Mouse (Mus musculus): ENCODE measurements around the gene AF067061. TPM values are rescaled to one million over a fixed set of nuclear protein-coding genes. Genes with fewer than 3 reads are reported as not detected.

The AF067061 gene
- polyA plus RNA-seq, 1 experiment, result not detected

DNA sequence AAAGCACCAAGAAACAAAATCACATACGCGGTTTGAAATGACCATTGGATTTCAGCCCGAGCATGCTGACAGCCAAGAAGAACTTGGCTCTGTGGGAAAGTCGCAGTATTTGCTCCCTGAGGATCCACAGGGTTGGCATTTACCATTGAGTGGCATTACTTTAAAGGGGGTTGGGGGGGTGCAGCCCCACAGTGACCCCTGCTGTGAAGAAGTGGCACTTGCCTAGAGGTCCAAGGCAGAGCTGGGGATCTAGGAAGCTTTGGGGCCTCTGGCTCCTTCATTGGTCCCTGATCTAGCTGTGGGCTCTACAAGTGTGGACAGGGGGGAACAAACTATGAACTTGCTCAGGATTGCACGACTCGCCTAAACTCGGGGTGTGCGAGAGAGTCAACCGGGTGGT is 15.9 kb downstream of the AF067061 start:
- no peak for TF ChIP-seq POLR2A (IDR thresholded peaks at IDR 0.05; ENCODE audit: low read depth, low read length)
- TF ChIP-seq CTCF (IDR thresholded peaks at IDR 0.05; ENCODE audit: borderline replicate concordance, insufficient read depth, low read length), result no peak
- Histone ChIP-seq H3K4me3 (ENCODE audit: insufficient read depth, low read length) (no peak overlapping the region), H3K27ac (ENCODE audit: insufficient read depth, low read length) (no peak overlapping the region), H3K4me1 (ENCODE audit: control insufficient read depth, insufficient read depth, low read length) (no peaks in the 10 kb centered on the region)

DNA sequence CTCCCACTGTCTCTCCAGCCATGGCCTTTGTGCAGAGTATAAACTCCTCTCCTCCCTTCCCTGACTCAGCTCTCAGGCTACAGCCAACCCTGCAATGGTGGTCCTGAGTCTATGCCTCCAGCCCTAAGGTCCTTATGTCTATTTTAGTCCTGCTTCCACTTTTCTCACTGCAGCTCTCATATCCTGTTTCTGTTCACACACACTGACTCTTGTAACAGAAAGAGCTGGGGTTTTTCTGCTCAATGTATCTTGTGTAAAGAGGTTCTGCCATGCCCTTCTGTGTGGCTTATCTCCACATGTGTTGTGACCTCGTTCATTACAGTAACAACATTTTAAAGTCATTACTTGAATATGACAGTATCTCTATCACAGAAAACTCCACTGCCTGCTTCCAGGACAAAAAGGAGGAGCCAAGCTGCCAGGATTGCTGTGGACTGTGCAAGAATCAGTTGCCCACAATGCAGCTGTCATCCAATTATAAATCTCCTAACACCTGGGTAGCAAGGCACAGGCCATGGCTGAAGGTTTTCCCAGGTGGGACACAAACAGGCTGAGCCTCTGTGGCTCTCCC is 36.5 kb downstream of the AF067061 start:
- TF ChIP-seq POLR2A (IDR thresholded peaks at IDR 0.05; ENCODE audit: low read depth, low read length) (no peak), CTCF (IDR thresholded peaks at IDR 0.05; ENCODE audit: borderline replicate concordance, insufficient read depth, low read length) (no peak)
- Histone ChIP-seq H3K4me1 (ENCODE audit: control insufficient read depth, insufficient read depth, low read length) (no peaks in the 10 kb centered on the region), H3K27ac (ENCODE audit: insufficient read depth, low read length) (no peak overlapping the region), H3K4me3 (ENCODE audit: insufficient read depth, low read length) (no peak overlapping the region)

DNA sequence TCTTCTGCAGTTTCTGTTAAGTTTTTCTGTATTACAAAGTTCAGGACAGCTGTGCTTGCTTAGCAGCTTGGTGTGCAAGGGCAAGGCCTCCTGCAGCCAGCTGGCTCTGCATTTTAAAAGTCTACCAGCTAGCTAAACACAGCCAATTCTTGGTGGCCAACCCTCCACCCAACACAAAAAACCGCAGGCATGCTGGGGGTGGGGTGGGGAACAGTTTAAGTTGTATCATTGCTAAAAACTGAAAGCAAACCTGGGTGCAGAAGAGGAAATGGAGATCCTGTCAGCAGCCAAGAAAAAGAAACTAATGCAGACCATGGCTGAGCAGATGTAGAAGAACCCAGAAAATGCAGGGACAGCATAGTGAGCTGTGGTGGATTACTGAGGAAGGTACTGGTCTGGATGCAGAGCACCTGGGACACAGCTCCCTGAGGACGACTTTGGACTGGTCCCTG is 37.1 kb downstream of the AF067061 start, which contains the start of gene BC147527:
Gene BC147527, plus strand, starts transcription at position 402 of the 452 bp plus-strand sequence.
- no peak for TF ChIP-seq CTCF (IDR thresholded peaks at IDR 0.05; ENCODE audit: borderline replicate concordance, insufficient read depth, low read length)
- TF ChIP-seq POLR2A (IDR thresholded peaks at IDR 0.05; ENCODE audit: low read depth, low read length), result no peak
- H3K4me3 ChIP-seq (ENCODE audit: insufficient read depth, low read length), result no peak within 1 kb of the TSS
- H3K27ac ChIP-seq (ENCODE audit: insufficient read depth, low read length), result no peak within 1 kb of the TSS
- H3K4me1 ChIP-seq (ENCODE audit: control insufficient read depth, insufficient read depth, low read length), result no peaks in the 10 kb centered on the region

DNA sequence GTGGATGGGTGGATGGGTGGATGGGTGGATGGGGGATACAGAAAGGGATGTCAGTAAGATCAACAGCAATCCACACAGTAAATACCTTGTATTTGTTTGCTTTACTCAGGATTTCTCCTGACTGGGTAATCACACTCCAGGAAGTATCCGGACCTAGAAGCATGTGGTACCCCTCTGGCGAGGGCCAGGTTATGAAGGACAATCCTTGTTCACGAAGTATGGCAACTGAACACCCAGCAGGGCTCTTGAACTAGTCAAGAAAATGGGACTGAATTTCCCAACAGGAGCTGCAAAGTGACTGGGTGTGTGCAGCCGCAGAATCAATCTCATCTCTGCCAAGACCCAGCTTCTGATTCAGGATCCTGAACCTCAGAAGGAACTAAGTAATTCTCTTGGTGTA is 37.9 kb downstream of the AF067061 start:
- H3K27ac ChIP-seq (ENCODE audit: insufficient read depth, low read length), result no peak overlapping the region
- H3K4me1 ChIP-seq (ENCODE audit: control insufficient read depth, insufficient read depth, low read length), result no peaks in the 10 kb centered on the region
- TF ChIP-seq POLR2A (IDR thresholded peaks at IDR 0.05; ENCODE audit: low read depth, low read length), result no peak
- TF ChIP-seq CTCF (IDR thresholded peaks at IDR 0.05; ENCODE audit: borderline replicate concordance, insufficient read depth, low read length), result no peak
- H3K4me3 ChIP-seq (ENCODE audit: insufficient read depth, low read length), result no peak overlapping the region

DNA sequence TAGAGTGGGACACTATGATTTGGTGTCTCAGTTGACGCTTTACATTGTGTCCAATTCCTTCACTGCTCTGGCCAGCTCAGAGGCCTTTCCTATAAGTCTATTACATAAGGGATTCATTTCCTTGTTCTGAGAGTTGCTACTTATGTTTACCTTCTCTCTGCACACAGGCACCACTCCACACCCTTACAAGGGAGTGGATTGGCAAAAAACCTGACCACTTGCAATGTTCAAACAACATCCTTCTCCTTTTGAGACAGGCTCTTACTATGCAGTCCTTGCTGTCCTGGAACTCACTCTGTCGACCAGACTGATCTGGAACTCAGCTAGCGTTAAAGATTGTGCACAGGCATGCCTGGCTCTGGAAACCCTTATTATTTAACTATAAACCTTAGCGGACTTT is 47.8 kb downstream of the AF067061 start:
- TF ChIP-seq CTCF (IDR thresholded peaks at IDR 0.05; ENCODE audit: borderline replicate concordance, insufficient read depth, low read length), result no peak
- TF ChIP-seq POLR2A (IDR thresholded peaks at IDR 0.05; ENCODE audit: low read depth, low read length), result no peak
- no peak overlapping the region for H3K27ac ChIP-seq (ENCODE audit: insufficient read depth, low read length)
- no peaks in the 10 kb centered on the region for H3K4me1 ChIP-seq (ENCODE audit: control insufficient read depth, insufficient read depth, low read length)
- H3K4me3 ChIP-seq (ENCODE audit: insufficient read depth, low read length), result no peak overlapping the region

DNA sequence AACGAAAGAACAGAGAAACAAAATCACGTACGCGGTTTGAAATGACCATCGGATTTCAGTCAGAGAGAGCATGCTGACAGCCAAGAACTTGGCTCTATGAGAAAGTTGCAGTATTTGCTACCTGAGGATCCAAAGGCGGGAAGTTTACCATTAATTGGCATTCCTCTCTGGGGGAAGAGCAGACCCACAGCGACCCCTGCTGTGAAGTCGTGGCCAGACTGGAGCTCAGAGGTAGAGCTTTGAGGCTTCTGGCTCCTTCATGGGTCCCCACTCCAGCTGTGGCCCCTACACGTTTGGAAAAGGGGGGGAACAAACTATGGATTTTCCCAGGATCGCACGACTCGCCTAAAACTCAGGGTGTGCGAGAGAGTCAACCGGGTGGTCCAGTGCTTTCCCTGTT is 50.7 kb downstream of the AF067061 start:
- no peak overlapping the region for H3K27ac ChIP-seq (ENCODE audit: insufficient read depth, low read length)
- no peaks in the 10 kb centered on the region for H3K4me1 ChIP-seq (ENCODE audit: control insufficient read depth, insufficient read depth, low read length)
- no peak overlapping the region for H3K4me3 ChIP-seq (ENCODE audit: insufficient read depth, low read length)
- TF ChIP-seq POLR2A (IDR thresholded peaks at IDR 0.05; ENCODE audit: low read depth, low read length), result no peak
- TF ChIP-seq CTCF (IDR thresholded peaks at IDR 0.05; ENCODE audit: borderline replicate concordance, insufficient read depth, low read length), result no peak

Other genes starting within 250 kb of the AF067061 start
- not detected in 2 replicates for gene Gm36079, start 236.1 kb upstream of the AF067061 start, polyA plus RNA-seq (2011; ENCODE audit: insufficient read length, low read depth, missing spikeins)
- not detected in 2 replicates for gene Gm21188, start 210.9 kb upstream of the AF067061 start, polyA plus RNA-seq (2011; ENCODE audit: insufficient read length, low read depth, missing spikeins)
- gene Gm20767, start 122.9 kb upstream of the AF067061 start, polyA plus RNA-seq (2011; ENCODE audit: insufficient read length, low read depth, missing spikeins), result not detected in 2 replicates
- gene Gm21818, start 90.7 kb upstream of the AF067061 start, polyA plus RNA-seq (2011; ENCODE audit: insufficient read length, low read depth, missing spikeins), result not detected in 2 replicates
- gene Gm21762, start 47.2 kb upstream of the AF067061 start, polyA plus RNA-seq (2011; ENCODE audit: insufficient read length, low read depth, missing spikeins), result not detected in 2 replicates
- gene Gm21731, start 24.0 kb upstream of the AF067061 start, polyA plus RNA-seq (2011; ENCODE audit: insufficient read length, low read depth, missing spikeins), result not detected in 2 replicates
- gene BC147527, start 37.3 kb downstream of the AF067061 start, polyA plus RNA-seq (2011; ENCODE audit: insufficient read length, low read depth, missing spikeins), result not detected in 2 replicates
- not detected in 2 replicates for gene Tcstv3, start 53.8 kb downstream of the AF067061 start, polyA plus RNA-seq (2011; ENCODE audit: insufficient read length, low read depth, missing spikeins)

All from embryonic fibroblast, embryonic 13.5 days (primary cell).